Mouse (Mus musculus) left cerebral cortex, adult 2 months (tissue): ENCODE results near the gene Exoc6b. TPM values are rescaled to one million over a fixed set of nuclear protein-coding genes. Genes with fewer than 3 reads are reported as not detected.
A peak's percentile ranks its signal among the peaks of the same experiment; 100 is the strongest.

Source experiments
- DNase-seq, 2 experiments: peaks; one replicate each; pipeline ENCODE4 v3.0.0; 2021 to 2022; ENCODE audit warnings: low spot score in 2 of 2, mixed read lengths in 1 of 2; ENCODE audit errors: extremely low spot score in 1 of 2
- H3K27ac ChIP-seq: fragments of 200-600 bp; 2 replicates; pipeline ENCODE4 v1.8.1; 2022
- H3K4me3 ChIP-seq: fragments of 200-600 bp; 2 replicates; pipeline ENCODE4 v1.8.1; 2022
- CTCF ChIP-seq: fragments of 200-600 bp; IDR thresholded peaks from 2 replicates; pipeline ENCODE4 v1.8.1; 2022; ENCODE audit warnings: antibody characterized with exemption, mild to moderate bottlenecking, moderate library complexity
- intact Hi-C: fragments of 180-260 bp; cut with DNase I; formaldehyde crosslinking; loops from one replicate; pipeline ENCODE4 v1.15.1; 2025
- total RNA-seq, 2 experiments: library from RNA; stranded (reverse); gene quantifications; 2 replicates each; pipeline ENCODE4 v1.2.3; 2021

Exoc6b gene
- total RNA-seq, 2 experiments from 2014 or later, result 85.0 to 93.3 TPM

- Histone ChIP-seq H3K4me3 (no peak overlapping the region), H3K27ac (no peak overlapping the region)
- intact Hi-C loops, result loop anchor here (5.0 to 10.0 kb wide), 3 partner anchors 320 to 588 kb away; partner anchors contain the start of gene Cyp26b1
- no peak for DNase-seq
- TF ChIP-seq CTCF, result peak; percentile 63
Measured at GRCm38 (mm10) chr6:84912434-84912833, 156.9 kb downstream of the Exoc6b start.

DNA sequence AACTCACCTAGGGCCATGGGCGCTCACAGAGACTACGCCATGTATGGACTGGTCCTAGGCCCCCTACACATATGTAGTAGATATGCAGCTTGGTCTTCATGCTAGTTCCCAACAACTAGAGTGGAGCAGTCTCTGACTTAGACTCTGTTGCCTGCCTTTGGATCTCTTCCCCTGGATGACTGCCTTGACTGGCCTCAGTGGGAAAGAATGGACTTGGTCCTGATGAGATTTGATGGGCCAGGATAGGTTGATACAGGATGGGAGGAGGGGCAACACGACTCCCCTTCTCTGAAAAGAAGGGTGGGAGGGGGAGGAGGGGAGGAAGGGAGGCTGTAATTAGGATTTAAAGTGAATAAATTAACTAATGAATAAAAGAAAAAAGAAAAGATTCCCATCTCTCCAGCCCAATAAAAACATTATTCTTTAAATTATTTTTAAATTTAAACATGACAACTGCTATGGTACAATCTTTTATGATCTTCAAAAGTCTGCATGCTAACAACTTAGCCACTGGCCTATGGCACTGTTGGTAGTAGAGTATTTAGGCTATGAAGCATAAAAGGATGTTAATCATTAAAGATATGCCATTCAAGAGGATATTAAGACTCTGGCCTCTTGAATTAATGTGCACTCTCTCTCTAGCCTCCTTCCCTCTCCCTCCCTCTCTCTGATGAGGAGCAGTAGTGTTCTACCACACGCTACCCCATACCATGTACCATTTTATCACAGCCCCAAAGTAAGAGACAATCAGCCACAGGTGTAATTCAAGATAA, 170.1 kb downstream of the Exoc6b start:
- Histone ChIP-seq H3K27ac (no peak overlapping the region), H3K4me3 (no peak overlapping the region)
- TF ChIP-seq CTCF, result no peak
- no peak for DNase-seq
- intact Hi-C loops, result no loop called here

GRCm38 (mm10) chr6:84893773-84894095, 175.6 kb downstream of the Exoc6b start:
- Histone ChIP-seq H3K4me3 (no peak overlapping the region), H3K27ac (no peak overlapping the region)
- TF ChIP-seq CTCF, result no peak
- intact Hi-C loops, result no loop called here
- DNase-seq, result no peak

DNA sequence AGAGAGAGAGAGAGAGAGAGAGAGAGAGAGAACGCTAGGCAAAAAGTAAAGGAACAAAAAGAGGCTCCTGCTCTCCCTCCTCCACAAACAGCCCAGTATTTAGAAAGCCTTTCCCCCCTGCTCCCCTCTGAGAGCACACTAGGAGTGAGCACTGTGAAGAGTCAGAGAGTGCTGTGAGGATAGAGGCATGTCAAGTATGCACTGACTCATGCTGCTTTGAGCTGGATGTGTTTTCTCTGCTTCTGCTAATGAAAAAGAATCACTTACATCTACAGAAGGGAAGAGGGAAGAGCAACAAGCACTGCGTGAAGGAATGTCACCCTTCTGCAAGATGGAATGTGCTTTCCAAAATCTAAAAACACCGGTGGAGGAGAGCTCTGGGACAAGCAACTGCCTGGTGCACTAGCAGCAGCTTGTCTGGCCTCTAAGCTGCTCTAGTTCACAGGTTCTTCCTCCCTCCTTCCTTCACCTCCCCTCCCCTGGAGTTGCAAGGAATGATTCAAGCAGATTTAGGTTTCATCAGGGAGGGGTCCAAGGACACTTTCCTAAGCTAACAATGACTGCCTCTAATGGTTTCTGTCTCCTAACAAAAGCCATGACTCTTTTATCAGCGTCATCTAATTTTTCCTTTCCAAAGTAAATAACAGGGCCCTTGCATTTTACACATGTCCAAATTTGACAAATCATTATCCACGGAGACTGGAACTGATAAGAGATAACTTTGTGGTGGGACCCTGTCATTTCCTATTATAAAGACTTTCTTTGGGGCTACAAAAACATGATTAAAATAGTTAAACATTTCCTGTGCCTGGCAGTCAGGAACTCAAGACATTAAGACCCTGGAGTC, 176.2 kb downstream of the Exoc6b start:
- no peak for TF ChIP-seq CTCF
- no peak for DNase-seq
- Histone ChIP-seq H3K27ac (peak overlapping the region; percentile 24; the same call in 1 of the 2 replicates), H3K4me3 (no peak overlapping the region)
- intact Hi-C loops, result no loop called here

GRCm38 (mm10) chr6:84886551-84886950, 182.8 kb downstream of the Exoc6b start:
- no peak for DNase-seq
- intact Hi-C loops, result no loop called here
- H3K4me3 ChIP-seq, result no peak overlapping the region
- no peak for TF ChIP-seq CTCF
- H3K27ac ChIP-seq, result no peak overlapping the region

GRCm38 (mm10) chr6:84885080-84885479, 184.2 kb downstream of the Exoc6b start:
- no peak overlapping the region for H3K4me3 ChIP-seq

GRCm38 (mm10) chr6:84883720-84884119, 185.6 kb downstream of the Exoc6b start:
- H3K27ac ChIP-seq, result no peak overlapping the region
- no peak for DNase-seq
- intact Hi-C loops, result no loop called here
- no peak overlapping the region for H3K4me3 ChIP-seq
- TF ChIP-seq CTCF, result no peak

More at GRCm38 (mm10) chr6:84885080-84885479, 184.2 kb downstream of the Exoc6b start:
- H3K27ac ChIP-seq, result no peak overlapping the region
- intact Hi-C loops, result no loop called here
- no peak for DNase-seq
- no peak for TF ChIP-seq CTCF

DNA sequence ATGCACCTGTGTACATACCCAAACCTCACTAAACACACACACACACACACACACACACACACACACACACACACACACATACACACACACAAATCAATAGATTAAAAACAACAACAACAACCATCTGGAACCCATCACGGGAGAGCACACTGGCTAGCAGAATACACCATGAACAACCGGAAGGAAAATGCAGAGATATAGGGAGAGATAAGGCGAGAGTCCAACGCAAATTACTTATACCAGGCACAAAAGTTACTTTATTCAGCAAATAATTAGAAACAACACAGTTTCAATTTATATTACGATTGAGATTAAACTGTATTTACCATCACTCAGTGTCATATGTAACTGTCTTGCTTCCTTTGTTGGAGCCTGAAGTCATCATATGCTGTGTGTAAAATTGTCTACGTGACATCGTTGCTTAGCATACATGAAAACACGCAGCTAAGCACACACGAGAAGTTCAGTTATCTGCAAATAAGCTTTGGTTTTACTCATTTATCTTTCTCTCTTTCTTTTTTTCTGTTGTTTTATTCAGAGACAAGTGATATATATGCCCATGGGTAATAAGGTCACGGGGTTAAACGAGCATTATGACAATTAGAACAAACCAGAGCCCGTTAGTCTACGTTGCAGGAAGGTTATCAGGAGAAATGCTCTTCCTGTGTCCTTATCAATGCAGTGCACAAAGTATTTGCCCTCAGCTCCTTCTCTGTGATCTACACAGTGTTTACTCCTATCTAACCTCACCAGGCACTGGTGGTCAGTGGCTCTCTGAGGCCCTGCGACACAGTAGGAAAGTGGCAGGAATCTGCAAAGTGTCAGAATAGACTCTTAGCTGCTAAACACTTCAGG, 186.4 kb downstream of the Exoc6b start:
- no peak for TF ChIP-seq CTCF
- no peak overlapping the region for H3K4me3 ChIP-seq
- DNase-seq, result no peak
- H3K27ac ChIP-seq, result no peak overlapping the region
- intact Hi-C loops, result no loop called here

- DNase-seq, result no peak
- TF ChIP-seq CTCF, result no peak
- Histone ChIP-seq H3K27ac (no peak overlapping the region), H3K4me3 (no peak overlapping the region)
- intact Hi-C loops, result no loop called here
Measured at GRCm38 (mm10) chr6:84875869-84876268, 193.4 kb downstream of the Exoc6b start.

GRCm38 (mm10) chr6:84867114-84867513, 202.2 kb downstream of the Exoc6b start:
- H3K4me3 ChIP-seq, result no peak overlapping the region
- no peak; the same call in 1 of the 2 replicates for TF ChIP-seq CTCF
- intact Hi-C loops, result no loop called here
- DNase-seq, result no peak
- H3K27ac ChIP-seq, result no peak overlapping the region

DNA sequence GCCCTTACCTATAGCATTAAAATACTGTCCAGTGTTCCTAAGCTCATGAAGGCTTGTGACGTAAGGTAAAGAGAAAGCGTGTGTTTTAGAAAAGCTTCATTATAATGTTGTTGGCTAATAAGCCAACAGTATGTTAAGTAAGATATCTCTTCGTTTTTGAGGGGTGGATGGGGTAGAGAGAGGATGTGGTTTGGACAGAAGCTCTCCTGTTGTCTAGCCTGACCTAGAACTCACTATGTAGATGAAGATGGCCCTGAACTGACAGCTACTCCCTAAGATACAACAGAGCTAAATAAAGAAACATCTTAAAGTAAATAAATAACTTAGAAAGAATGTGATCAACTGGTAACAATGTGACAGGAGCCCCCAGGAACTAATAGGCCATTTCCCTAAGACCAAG, 204.7 kb downstream of the Exoc6b start:
- no peak for DNase-seq
- Histone ChIP-seq H3K27ac (no peak overlapping the region), H3K4me3 (no peak overlapping the region)
- TF ChIP-seq CTCF, result no peak
- intact Hi-C loops, result no loop called here
